Mouse (Mus musculus) hindbrain, embryonic 12.5 days (tissue): ENCODE data around the gene Nr2c2ap. TPM values are rescaled to one million over a fixed set of nuclear protein-coding genes. Genes with fewer than 3 reads are reported as not detected.
A peak's percentile ranks its signal among the peaks of the same experiment; 100 is the strongest.

Source experiments
- ATAC-seq: fragments of 200-750 bp; cut with Nextera tagmentation; 2 replicates; pipeline ENCODE4 v1.8.0; 2017; ENCODE audit warnings: moderate TSS enrichment; ENCODE audit not compliant: low FRiP score
- H3K27ac ChIP-seq: fragments of 300-500 bp; sonication (generic); 2 replicates; pipeline ENCODE4 v1.5.1; 2016; ENCODE audit warnings: mild to moderate bottlenecking
- H3K27me3 ChIP-seq: fragments of 300-500 bp; sonication (generic); 2 replicates; pipeline ENCODE4 v1.6.1; 2016; ENCODE audit warnings: mild to moderate bottlenecking
- H3K36me3 ChIP-seq: fragments of 300-500 bp; sonication (generic); 2 replicates; pipeline ENCODE4 v1.6.1; 2016; ENCODE audit warnings: mild to moderate bottlenecking
- H3K4me1 ChIP-seq: fragments of 300-500 bp; sonication (generic); 2 replicates; pipeline ENCODE4 v1.6.1; 2016
- H3K4me2 ChIP-seq: fragments of 300-500 bp; sonication (generic); replicated peaks from 2 replicates; pipeline ENCODE4 v1.6.1; 2016; ENCODE audit warnings: mild to moderate bottlenecking
- H3K4me3 ChIP-seq: fragments of 300-500 bp; sonication (generic); 2 replicates; pipeline ENCODE4 v1.5.1; 2016; ENCODE audit warnings: mild to moderate bottlenecking
- H3K9ac ChIP-seq: fragments of 300-500 bp; sonication (generic); 2 replicates; pipeline ENCODE4 v1.6.1; 2016; ENCODE audit warnings: mild to moderate bottlenecking, moderate library complexity
- H3K9me3 ChIP-seq: fragments of 300-500 bp; sonication (generic); replicated peaks from 2 replicates; pipeline ENCODE4 v1.6.1; 2016; ENCODE audit warnings: mild to moderate bottlenecking
- WGBS: fragments of 180-500 bp; shearing (Covaris S2); methylation state at CpG from one replicate; pipeline ENCODE4 v1.1.7; 2016; 5-methylcytosine and 5-hydroxymethylcytosine counted together
- polyA plus RNA-seq: library from polyadenylated mRNA; unstranded; fragments of >200 nt; fragmentation: Nextera tagmentation; extraction: Ambion mirVana; gene quantifications from 2 replicates; pipeline ENCODE4 v1.2.1, GENCODE M21; 2016

Nr2c2ap gene
- polyA plus RNA-seq, 1 experiment from 2014 or later, result 27.2 TPM

DNA sequence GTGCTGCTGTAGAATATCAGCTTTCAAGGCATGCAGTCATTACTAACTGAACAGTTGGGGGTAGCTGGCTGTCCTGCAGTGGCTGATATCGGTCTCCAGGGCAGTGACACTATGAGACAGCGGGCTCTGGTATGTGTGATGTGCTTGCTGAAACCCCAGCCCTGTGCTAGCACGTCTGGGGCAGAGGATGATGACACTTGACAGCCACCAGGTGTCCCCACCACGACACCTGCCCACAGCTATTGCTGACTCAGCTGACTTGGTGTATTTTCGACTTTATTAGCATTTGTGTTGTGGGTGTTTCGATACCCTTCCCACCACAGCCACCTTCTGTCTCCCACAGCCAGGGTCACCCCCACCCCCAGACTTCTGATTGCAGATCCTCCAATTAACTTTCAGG lies 26.6 kb upstream of the Nr2c2ap start:
- no peaks in the 10 kb centered on the region for H3K9me3 ChIP-seq
- H3K9ac ChIP-seq, result peak overlapping the region; percentile 18; the same call in 1 of the 2 replicates
- H3K4me1 ChIP-seq, result peaks cover 8% of the 10 kb centered on the region
- peaks cover 92% of the 10 kb centered on the region for H3K36me3 ChIP-seq
- peak; percentile 42; the same call in 1 of the 2 replicates for ATAC-seq
- no peak overlapping the region for H3K4me2 ChIP-seq
- WGBS, result 17% methylated on average over 6 of the region's 6 CpGs
- no peak overlapping the region for H3K4me3 ChIP-seq
- H3K27ac ChIP-seq, result no peak overlapping the region
- peaks cover 7% of the 10 kb centered on the region; the same call in 1 of the 2 replicates for H3K27me3 ChIP-seq

GRCm38 (mm10) chr8:70104922-70105321 lies 26.2 kb upstream of the Nr2c2ap start:
- Histone ChIP-seq H3K9ac (no peak overlapping the region; the same call in 1 of the 2 replicates), H3K27ac (no peak overlapping the region), H3K4me2 (no peak overlapping the region), H3K9me3 (no peaks in the 10 kb centered on the region), H3K27me3 (peaks cover 11% of the 10 kb centered on the region), H3K4me3 (no peak overlapping the region), H3K4me1 (peaks cover 8% of the 10 kb centered on the region), H3K36me3 (peaks cover 92% of the 10 kb centered on the region)
- ATAC-seq, result no peak
- 82% methylated on average over 7 of the region's 7 CpGs for WGBS

- Histone ChIP-seq H3K4me1 (peaks cover 11% of the 10 kb centered on the region), H3K4me3 (no peak overlapping the region), H3K27me3 (peaks cover 66% of the 10 kb centered on the region), H3K27ac (no peak overlapping the region), H3K9ac (no peak overlapping the region), H3K36me3 (peaks cover 97% of the 10 kb centered on the region), H3K9me3 (no peaks in the 10 kb centered on the region), H3K4me2 (no peak overlapping the region)
- 95% methylated on average over 2 of the region's 2 CpGs for WGBS
- no peak for ATAC-seq
These were observed 20.7 kb upstream of the Nr2c2ap start for GRCm38 (mm10) chr8:70110451-70110850.

DNA sequence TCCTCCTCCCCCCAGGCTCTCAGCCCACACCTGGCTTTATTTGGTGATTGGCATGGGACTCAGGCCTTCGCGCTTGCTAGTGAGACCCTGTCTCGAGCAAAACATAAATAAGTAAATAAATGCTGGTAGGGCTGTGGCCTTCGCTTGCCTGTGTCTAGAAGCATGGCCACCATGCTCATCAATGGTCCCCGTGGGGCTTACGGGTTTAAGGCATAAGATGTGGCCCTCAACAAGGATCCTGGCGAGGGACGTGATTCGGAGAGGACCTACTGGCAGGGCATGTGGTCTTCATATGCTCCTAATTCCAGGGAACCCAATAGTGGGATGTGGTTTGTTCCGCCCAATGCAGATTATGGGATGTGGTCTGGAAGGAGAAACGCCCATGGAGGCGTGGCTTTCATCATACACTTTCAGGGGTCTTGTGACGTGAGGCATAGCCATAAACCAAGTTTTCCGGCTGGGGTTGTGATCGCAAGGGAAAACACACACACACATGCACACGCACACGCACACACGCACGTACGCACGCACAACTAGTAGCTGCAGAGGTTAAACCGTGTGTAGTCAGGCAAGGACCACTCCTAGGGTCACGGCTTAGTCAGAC lies 19.8 kb upstream of the Nr2c2ap start:
- no peak for ATAC-seq
- Histone ChIP-seq H3K27me3 (peaks cover 73% of the 10 kb centered on the region), H3K36me3 (peaks cover 96% of the 10 kb centered on the region), H3K9ac (no peak overlapping the region), H3K4me1 (peaks cover 11% of the 10 kb centered on the region), H3K4me3 (no peak overlapping the region), H3K4me2 (no peak overlapping the region), H3K27ac (no peak overlapping the region), H3K9me3 (no peaks in the 10 kb centered on the region)
- 54% methylated on average over 23 of the region's 23 CpGs for WGBS

GRCm38 (mm10) chr8:70112401-70113016 lies 18.6 kb upstream of the Nr2c2ap start:
- 0 out of 2 replicates have a peak overlapping the region, but pooled peaks have one; percentile 2 for H3K4me2 ChIP-seq
- H3K9ac ChIP-seq, result no peak overlapping the region
- H3K9me3 ChIP-seq, result no peaks in the 10 kb centered on the region
- H3K27me3 ChIP-seq, result peaks cover 79% of the 10 kb centered on the region
- peaks cover 22% of the 10 kb centered on the region for H3K4me1 ChIP-seq
- ATAC-seq, result peak; percentile 27; the same call in 1 of the 2 replicates
- peaks cover 91% of the 10 kb centered on the region for H3K36me3 ChIP-seq
- WGBS, result 8% methylated on average over 43 of the region's 43 CpGs
- no peak overlapping the region for H3K4me3 ChIP-seq
- no peak overlapping the region for H3K27ac ChIP-seq

- Histone ChIP-seq H3K4me3 (no peak overlapping the region), H3K27me3 (peaks cover 80% of the 10 kb centered on the region), H3K9me3 (no peaks in the 10 kb centered on the region), H3K4me2 (no peak overlapping the region), H3K4me1 (peaks cover 29% of the 10 kb centered on the region), H3K27ac (no peak overlapping the region), H3K9ac (no peak overlapping the region), H3K36me3 (peaks cover 72% of the 10 kb centered on the region)
- ATAC-seq, result no peak
- WGBS, result 31% methylated on average over 6 of the region's 6 CpGs
These were observed 16.6 kb upstream of the Nr2c2ap start for GRCm38 (mm10) chr8:70114488-70114887.

DNA sequence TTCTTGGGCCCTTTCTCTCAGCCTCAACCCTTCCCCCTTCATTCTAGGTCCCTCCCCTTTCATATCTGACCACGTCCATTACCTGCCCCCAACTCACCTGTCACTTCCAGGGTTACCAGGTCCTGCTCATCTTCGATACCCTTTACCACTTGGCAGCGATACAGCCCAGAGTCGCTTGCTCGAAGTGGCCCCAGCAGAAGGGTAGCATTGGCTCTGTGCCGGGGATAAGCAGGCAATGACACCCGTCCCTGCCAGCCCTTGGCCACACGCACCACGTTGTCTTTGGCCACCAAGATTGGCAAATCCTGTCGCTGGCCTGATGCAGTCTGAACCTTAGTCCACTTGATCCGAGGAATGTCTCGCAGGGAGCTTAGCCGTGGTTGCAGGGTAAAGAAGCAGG lies 16.2 kb upstream of the Nr2c2ap start:
- no peak overlapping the region for H3K9ac ChIP-seq
- no peaks in the 10 kb centered on the region for H3K9me3 ChIP-seq
- no peak for ATAC-seq
- H3K4me1 ChIP-seq, result peaks cover 29% of the 10 kb centered on the region
- peaks cover 80% of the 10 kb centered on the region for H3K27me3 ChIP-seq
- 74% methylated on average over 13 of the region's 13 CpGs for WGBS
- H3K27ac ChIP-seq, result no peak overlapping the region
- peaks cover 68% of the 10 kb centered on the region for H3K36me3 ChIP-seq
- H3K4me2 ChIP-seq, result no peak overlapping the region
- H3K4me3 ChIP-seq, result no peak overlapping the region

GRCm38 (mm10) chr8:70117611-70118010 lies 13.5 kb upstream of the Nr2c2ap start:
- no peak for ATAC-seq
- Histone ChIP-seq H3K9ac (0 out of 2 replicates have a peak overlapping the region, but pooled peaks have one; percentile 88), H3K4me2 (peak overlapping the region; percentile 81), H3K36me3 (peaks cover 40% of the 10 kb centered on the region), H3K27ac (no peak overlapping the region), H3K4me1 (peaks cover 30% of the 10 kb centered on the region), H3K4me3 (0 out of 2 replicates have a peak overlapping the region, but pooled peaks have one; percentile 65), H3K27me3 (peaks cover 54% of the 10 kb centered on the region), H3K9me3 (no peaks in the 10 kb centered on the region)
- 8% methylated on average over 9 of the region's 9 CpGs for WGBS

GRCm38 (mm10) chr8:70118726-70119700 lies 12.1 kb upstream of the Nr2c2ap start:
- H3K36me3 ChIP-seq, result peaks cover 28% of the 10 kb centered on the region
- H3K9me3 ChIP-seq, result no peaks in the 10 kb centered on the region
- H3K9ac ChIP-seq, result peak overlapping the region; percentile 88
- peaks cover 27% of the 10 kb centered on the region for H3K4me1 ChIP-seq
- H3K27ac ChIP-seq, result peak overlapping the region; percentile 98
- peak; percentile 91 for ATAC-seq
- peaks cover 46% of the 10 kb centered on the region for H3K27me3 ChIP-seq
- H3K4me3 ChIP-seq, result peak overlapping the region; percentile 65
- 5% methylated on average over 17 of the region's 17 CpGs for WGBS
- peak overlapping the region; percentile 81 for H3K4me2 ChIP-seq

DNA sequence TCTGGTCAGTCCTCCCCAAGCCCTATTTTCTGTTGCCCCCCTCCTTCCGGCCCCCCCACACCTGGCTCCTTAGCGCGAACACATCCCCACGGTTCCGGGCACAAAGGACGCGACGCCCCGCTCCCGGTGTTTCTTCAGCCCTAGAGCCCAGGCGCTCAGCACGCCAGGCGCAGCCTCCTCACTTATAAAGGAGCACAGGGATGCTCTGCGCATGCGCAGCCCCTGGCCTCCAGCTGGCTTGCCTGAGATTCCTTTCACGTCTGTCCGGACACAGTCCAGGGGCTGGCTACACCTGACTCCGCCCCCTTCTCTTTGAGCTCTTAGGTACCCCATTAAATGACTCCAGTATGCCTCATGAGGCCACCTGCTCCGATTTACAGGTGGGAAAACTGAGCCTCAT lies 10.5 kb upstream of the Nr2c2ap start, which contains the start of gene Ncan:
Gene Ncan (minus strand): TSS at position 207 of the 400 bp plus-strand sequence.
- H3K9me3 ChIP-seq, result no peaks in the 10 kb centered on the region
- H3K27ac ChIP-seq, result peak within 1 kb of the TSS; percentile 98
- 2% methylated on average over 19 of the region's 19 CpGs for WGBS
- peaks cover 27% of the 10 kb centered on the region for H3K4me1 ChIP-seq
- peaks cover 11% of the 10 kb centered on the region; the same call in 1 of the 2 replicates for H3K36me3 ChIP-seq
- peak within 1 kb of the TSS; percentile 65 for H3K4me3 ChIP-seq
- H3K4me2 ChIP-seq, result peak within 1 kb of the TSS; percentile 81
- peak within 1 kb of the TSS; percentile 88 for H3K9ac ChIP-seq
- ATAC-seq, result peak; percentile 64
- peaks cover 36% of the 10 kb centered on the region for H3K27me3 ChIP-seq

DNA sequence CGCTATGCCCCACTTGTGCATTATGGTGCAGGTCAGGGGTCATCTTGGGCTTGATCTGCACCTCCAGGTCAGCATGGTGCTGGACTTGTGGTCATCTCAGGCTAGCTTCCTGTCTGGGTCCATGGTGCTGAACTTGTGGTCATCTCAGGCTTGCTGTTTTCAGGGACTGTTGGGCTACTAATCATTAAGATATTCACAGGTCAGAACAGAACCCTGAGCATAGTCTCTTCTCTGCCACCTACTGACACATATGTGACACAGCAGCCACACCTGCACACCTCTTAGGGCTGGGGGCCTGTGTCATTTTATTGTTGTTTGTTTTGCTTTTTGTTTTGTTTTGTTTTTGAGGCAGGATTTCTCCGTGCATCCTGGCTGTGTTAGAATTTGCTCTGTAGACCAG lies 8.3 kb upstream of the Nr2c2ap start:
- Histone ChIP-seq H3K27me3 (peaks cover 24% of the 10 kb centered on the region), H3K4me3 (no peak overlapping the region), H3K4me1 (peaks cover 13% of the 10 kb centered on the region), H3K27ac (no peak overlapping the region), H3K9me3 (no peaks in the 10 kb centered on the region), H3K9ac (no peak overlapping the region), H3K4me2 (no peak overlapping the region), H3K36me3 (no peaks in the 10 kb centered on the region)
- no peak for ATAC-seq
- WGBS, result 49% methylated on average over 2 of the region's 2 CpGs

DNA sequence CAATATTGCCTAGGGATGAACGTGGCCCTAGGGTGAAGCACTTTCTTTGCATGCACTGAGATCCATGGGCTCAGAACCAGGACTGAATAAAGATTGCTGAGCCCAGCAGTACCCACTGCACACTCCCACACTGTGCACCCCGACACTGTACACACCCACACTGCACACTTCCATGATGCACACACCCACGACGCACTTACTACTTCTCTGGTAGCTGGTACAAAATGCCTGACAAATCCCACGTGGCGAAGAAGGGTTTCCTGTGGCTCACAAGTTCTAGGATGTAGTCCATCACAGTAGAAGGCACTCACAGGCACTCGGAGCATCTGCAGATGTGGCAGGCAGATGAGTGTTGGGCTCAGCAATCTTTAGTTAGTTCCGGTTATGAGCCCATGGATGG lies 6.1 kb upstream of the Nr2c2ap start:
- no peak overlapping the region for H3K27ac ChIP-seq
- no peak overlapping the region for H3K4me2 ChIP-seq
- H3K4me1 ChIP-seq, result peaks cover 6% of the 10 kb centered on the region
- WGBS, result 65% methylated on average over 8 of the region's 8 CpGs
- H3K36me3 ChIP-seq, result no peaks in the 10 kb centered on the region
- no peak overlapping the region for H3K4me3 ChIP-seq
- H3K9ac ChIP-seq, result no peak overlapping the region
- H3K27me3 ChIP-seq, result peaks cover 13% of the 10 kb centered on the region
- no peaks in the 10 kb centered on the region for H3K9me3 ChIP-seq
- no peak for ATAC-seq
